ENCODE assay signal across 10 mouse cellular contexts in the genomic region with DNA sequence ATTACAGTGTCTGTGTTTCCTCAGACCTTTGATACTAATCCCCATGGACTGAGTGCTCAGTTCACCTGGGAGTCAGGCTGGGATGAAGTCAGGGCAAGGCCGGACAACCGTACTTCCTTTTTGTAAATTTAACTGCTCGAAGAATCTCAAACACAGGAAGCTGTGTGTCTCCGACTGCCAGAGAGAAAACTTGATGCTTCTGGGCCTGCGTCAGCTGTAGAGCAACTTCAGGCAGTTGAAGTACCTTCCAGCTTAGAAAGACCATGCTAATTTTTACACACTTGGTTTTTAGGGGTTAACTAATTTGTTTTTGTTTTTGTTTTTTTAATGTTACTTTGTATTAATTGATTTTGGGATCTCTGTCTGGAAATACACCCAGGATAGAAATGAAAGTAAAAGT. TPM values are rescaled to one million over a fixed set of nuclear protein-coding genes. Genes with fewer than 3 reads are reported as not detected.
DNase-seq lines count a peak whose midpoint lies in the region; ATAC-seq lines count a peak whose summit lies in the region.
"Had no signal": no experiment of that assay in that cellular context is flagged by ENCODE, and none has a peak within 500 bp of the region (broad histone marks: within the 10 kb centered on the region; RNA-seq: fewer than 3 reads in every experiment).

No protein-coding gene starts in this region.

- H3K36me3 ChIP-seq in midbrain, embryonic 11.5 days (ENCODE audit: control insufficient read depth, insufficient read depth, low read length), result no peaks in the 10 kb centered on the region

- intact Hi-C loops in heart, postnatal 14 days (cut with DNase I), result no loop called here

- DNase-seq in heart, adult 18-20 months, result peak; percentile 44 to 61
- DNase-seq in heart, postnatal 14 days, result no peak
- peak; percentile 34 to 47 for DNase-seq in kidney, postnatal 25 days
- DNase-seq in naive thymus-derived CD4-positive, alpha-beta T cell, adult 2 months (ENCODE audit: low read depth), result peak; percentile 72
- DNase-seq in midbrain, embryonic 11.5 days (ENCODE audit: low spot score, missing footprints), result no peak
- DNase-seq in adrenal gland, postnatal 4 days (ENCODE audit: low spot score in 2 of 2), result no peak
- DNase-seq: cerebellum, adult 9-10 months had no signal

- WGBS in midbrain, embryonic 11.5 days, result 83% methylated on average over 5 of the region's 5 CpGs

- no peak overlapping the region for H3K27ac ChIP-seq in midbrain, embryonic 11.5 days (ENCODE audit: low read depth, low read length)

- H3K9me3 ChIP-seq in midbrain, embryonic 11.5 days (ENCODE audit: control insufficient read depth, low read length), result no peaks in the 10 kb centered on the region

- peak; percentile 82 for ATAC-seq in CD4-positive, CD25-positive, alpha-beta regulatory T cell, adult 4 months
- no peak for ATAC-seq in erythroblast, adult 5-6 weeks (replicated peaks; ENCODE audit: low FRiP score, poor library complexity, severe bottlenecking)
- ATAC-seq in midbrain, embryonic 11.5 days (ENCODE audit: low FRiP score), result no peak

- no peaks in the 10 kb centered on the region for H3K27me3 ChIP-seq in midbrain, embryonic 11.5 days (ENCODE audit: control insufficient read depth, insufficient read depth, low read length)

- H3K9ac ChIP-seq in midbrain, embryonic 11.5 days (ENCODE audit: low read length), result no peak overlapping the region

- H3K4me1 ChIP-seq in midbrain, embryonic 11.5 days (ENCODE audit: control insufficient read depth, insufficient read depth, low read length), result no peaks in the 10 kb centered on the region

- H3K4me3 ChIP-seq in midbrain, embryonic 11.5 days (ENCODE audit: low read depth, low read length), result no peak overlapping the region
- H3K4me3 ChIP-seq: erythroblast, embryonic 14.5 days had no signal

- no peak overlapping the region for H3K4me2 ChIP-seq in midbrain, embryonic 11.5 days

RNA-seq across cellular contexts. Expression of a gene that starts 10.8 kb away (rescaled TPM):
- total RNA-seq in heart, adult 18-20 months (2021), result 100 to 1,000 TPM; 115 to 116 TPM
- 100 to 1,000 TPM; 122 to 134 TPM for total RNA-seq in heart, postnatal 14 days (2021)
- 10 to 100 TPM; 52.8 to 57.7 TPM for polyA plus RNA-seq in CD4-positive, CD25-positive, alpha-beta regulatory T cell, adult 4 months (2017; shearing (Covaris generic))
- 1.5 and 14.8 TPM in 2 replicates for total RNA-seq in erythroblast, adult 5-6 weeks (2015; ENCODE audit: low replicate concordance)
- 12.3 and 18.8 TPM in 2 replicates for total RNA-seq in erythroblast, adult 5-6 weeks (2017; ENCODE audit: low replicate concordance)
- 153 TPM in 2 replicates for polyA plus RNA-seq in midbrain, embryonic 11.5 days (2014; fragmentation: Nextera tagmentation; extraction: Ambion mirVana)
- total RNA-seq in adrenal gland, postnatal 4 days (2021), result 100 to 1,000 TPM; 162 to 172 TPM

Comparison
In these comparisons a context has a peak if more than half of its experiments do, and no peak if none do; other contexts are left out.
1. DNase-seq: peak in heart, adult 18-20 months (2 of 2), kidney, postnatal 25 days (2 of 2) and naive thymus-derived CD4-positive, alpha-beta T cell, adult 2 months (single experiment); none in heart, postnatal 14 days (0 of 2), midbrain, embryonic 11.5 days (single experiment) and adrenal gland, postnatal 4 days (0 of 2).
2. RNA of a gene that starts 10.8 kb away (total RNA-seq): 162 to 172 TPM in adrenal gland, postnatal 4 days, 122 to 134 TPM in heart, postnatal 14 days and 115 to 116 TPM in heart, adult 18-20 months; 1.5 to 18.8 TPM in erythroblast, adult 5-6 weeks; every median in the first group is over 4 times any median in the second.